26 mouse cellular contexts compared by ENCODE assay signal in genomic region chr11:101050359-101050758, GRCm38 (mm10). TPM values are rescaled to one million over a fixed set of nuclear protein-coding genes. Genes with fewer than 3 reads are reported as not detected.
A peak's percentile ranks its signal among the peaks of the same experiment; 100 is the strongest.
DNase-seq lines count a peak whose midpoint lies in the region; ATAC-seq and TF ChIP-seq lines count a peak whose summit lies in the region.
"Had no signal": no experiment of that assay in that cellular context is flagged by ENCODE, and none has a peak within 500 bp of the region (broad histone marks: within the 10 kb centered on the region; RNA-seq: fewer than 3 reads in every experiment).

No protein-coding gene starts in this region.

- no peak for TF ChIP-seq POLR2A in olfactory bulb, adult 2 months (IDR thresholded peaks at IDR 0.05; ENCODE audit: insufficient read depth, low read depth, low read length)

- DNase-seq in gastrocnemius, adult 2 months = no peak
- DNase-seq in gastrocnemius, postnatal 10 days = no peak
- DNase-seq in midbrain, embryonic 10.5 days (ENCODE audit: low spot score) = no peak
- no peak for DNase-seq in midbrain, embryonic 11.5 days (ENCODE audit: low spot score, missing footprints)
- peak; percentile 73 to 78 for DNase-seq in cerebellum, postnatal 10 days
- DNase-seq in retina, embryonic 14.5 days (ENCODE audit: low spot score) = no peak
- DNase-seq in forebrain, embryonic 10.5 days (ENCODE audit: extremely low spot score, low spot score) = no peak
- DNase-seq: adrenal gland, postnatal 25 days; embryo, embryonic 11 days; kidney, postnatal 10 days; right cerebral cortex, postnatal 14 days; thymus, adult 18-20 months had no signal

- peaks cover 99% of the 10 kb centered on the region for H3K36me3 ChIP-seq in midbrain, embryonic 10.5 days
- peaks cover 8% of the 10 kb centered on the region for H3K36me3 ChIP-seq in midbrain, embryonic 11.5 days (ENCODE audit: control insufficient read depth, insufficient read depth, low read length)
- H3K36me3 ChIP-seq in forebrain, embryonic 10.5 days (replicated peaks) = peaks cover 97% of the 10 kb centered on the region

- intact Hi-C loops in gastrocnemius, adult 2 months (cut with DNase I) = no loop called here

- H3K9me3 ChIP-seq in midbrain, embryonic 10.5 days (replicated peaks) = no peaks in the 10 kb centered on the region
- H3K9me3 ChIP-seq in midbrain, embryonic 11.5 days (ENCODE audit: control insufficient read depth, low read length) = no peaks in the 10 kb centered on the region
- no peaks in the 10 kb centered on the region; the same call in 1 of the 2 replicates for H3K9me3 ChIP-seq in forebrain, embryonic 10.5 days
- H3K9me3 ChIP-seq: G1E; hindbrain, embryonic 15.5 days; midbrain, embryonic 12.5 days; stomach, embryonic 15.5 days had no signal

- no peaks in the 10 kb centered on the region for H3K4me1 ChIP-seq in midbrain, embryonic 10.5 days
- H3K4me1 ChIP-seq in midbrain, embryonic 11.5 days (ENCODE audit: control insufficient read depth, insufficient read depth, low read length) = no peaks in the 10 kb centered on the region
- H3K4me1 ChIP-seq in olfactory bulb, adult 2 months (ENCODE audit: control insufficient read depth, insufficient read depth, low read length) = peaks cover 20% of the 10 kb centered on the region
- no peaks in the 10 kb centered on the region for H3K4me1 ChIP-seq in forebrain, embryonic 10.5 days
- H3K4me1 ChIP-seq: hindbrain, embryonic 15.5 days; midbrain, embryonic 12.5 days; stomach, embryonic 15.5 days had no signal

- H3K27me3 ChIP-seq in midbrain, embryonic 10.5 days (ENCODE audit: low read depth, poor library complexity, severe bottlenecking) = no peaks in the 10 kb centered on the region
- no peaks in the 10 kb centered on the region for H3K27me3 ChIP-seq in midbrain, embryonic 11.5 days (ENCODE audit: control insufficient read depth, insufficient read depth, low read length)
- no peaks in the 10 kb centered on the region for H3K27me3 ChIP-seq in forebrain, embryonic 10.5 days (ENCODE audit: poor library complexity, severe bottlenecking)
- H3K27me3 ChIP-seq: heart, embryonic 13.5 days; hindbrain, embryonic 15.5 days; midbrain, embryonic 12.5 days; stomach, embryonic 15.5 days had no signal

- H3K4me3 ChIP-seq in gastrocnemius, adult 2 months = no peak overlapping the region
- H3K4me3 ChIP-seq in midbrain, embryonic 10.5 days = no peak overlapping the region
- H3K4me3 ChIP-seq in midbrain, embryonic 11.5 days (ENCODE audit: low read depth, low read length) = no peak overlapping the region
- H3K4me3 ChIP-seq in olfactory bulb, adult 2 months (ENCODE audit: insufficient read depth, low read depth, low read length) = no peak overlapping the region
- no peak overlapping the region for H3K4me3 ChIP-seq in forebrain, embryonic 10.5 days
- H3K4me3 ChIP-seq: heart, embryonic 13.5 days; hindbrain, embryonic 15.5 days; midbrain, embryonic 12.5 days; stomach, embryonic 15.5 days had no signal

- ATAC-seq in midbrain, embryonic 11.5 days (ENCODE audit: low FRiP score) = no peak
- ATAC-seq: activated CD4-positive, CD25-positive, alpha-beta regulatory T cell, adult 4 months; forebrain, embryonic 16.5 days; intestine, embryonic 16.5 days had no signal

- WGBS in midbrain, embryonic 10.5 days = 93% methylated on average over 9 of the region's 9 CpGs
- WGBS in midbrain, embryonic 11.5 days = 92% methylated on average over 9 of the region's 9 CpGs
- 36% methylated on average over 9 of the region's 9 CpGs for WGBS in olfactory bulb, adult 2 months
- 94% methylated on average over 9 of the region's 9 CpGs for WGBS in forebrain, embryonic 10.5 days

- H3K27ac ChIP-seq in gastrocnemius, adult 2 months = 0 out of 2 replicates have a peak overlapping the region, but pooled peaks have one; percentile 3
- H3K27ac ChIP-seq in midbrain, embryonic 10.5 days (replicated peaks) = 0 out of 2 replicates have a peak overlapping the region, but pooled peaks have one; percentile 28
- no peak overlapping the region for H3K27ac ChIP-seq in midbrain, embryonic 11.5 days (ENCODE audit: low read depth, low read length)
- 0 out of 2 replicates have a peak overlapping the region, but pooled peaks have one; percentile 37 for H3K27ac ChIP-seq in olfactory bulb, adult 2 months (ENCODE audit: insufficient read depth, low read depth, low read length)
- no peak overlapping the region for H3K27ac ChIP-seq in forebrain, embryonic 10.5 days
- H3K27ac ChIP-seq: hindbrain, embryonic 15.5 days; liver, embryonic 14.5 days; macrophage; midbrain, embryonic 12.5 days; stomach, embryonic 15.5 days had no signal

- no peak for TF ChIP-seq CTCF in gastrocnemius, adult 2 months (IDR thresholded peaks at IDR 0.05)
- no peak for TF ChIP-seq CTCF in olfactory bulb, adult 2 months (IDR thresholded peaks at IDR 0.05; ENCODE audit: insufficient read depth, low read depth, low read length)

- H3K9ac ChIP-seq in midbrain, embryonic 11.5 days (ENCODE audit: low read length) = no peak overlapping the region
- H3K9ac ChIP-seq: hindbrain, embryonic 15.5 days; liver, embryonic 14.5 days; midbrain, embryonic 12.5 days; stomach, embryonic 15.5 days had no signal

- H3K4me2 ChIP-seq in midbrain, embryonic 11.5 days = no peak overlapping the region
- H3K4me2 ChIP-seq: heart, embryonic 13.5 days; hindbrain, embryonic 15.5 days; midbrain, embryonic 12.5 days; stomach, embryonic 15.5 days had no signal

RNA-seq across cellular contexts. Expression of gene Naglu, which starts 19.5 kb away (rescaled TPM):
- total RNA-seq in gastrocnemius, adult 2 months (2021) = 1 to 10 TPM; 3.3 to 4.1 TPM
- 10 to 100 TPM in 1 of 2 experiments, 1 to 10 TPM in 1; 9.2 to 11.6 TPM for total RNA-seq in gastrocnemius, postnatal 10 days (2021)
- polyA plus RNA-seq in midbrain, embryonic 10.5 days (2016; fragmentation: Nextera tagmentation; extraction: Ambion mirVana) = 10.0 and 11.6 TPM in 2 replicates
- polyA plus RNA-seq in midbrain, embryonic 11.5 days (2014; fragmentation: Nextera tagmentation; extraction: Ambion mirVana) = 6.0 and 6.9 TPM in 2 replicates
- polyA plus RNA-seq in olfactory bulb, adult 2 months (2012; ENCODE audit: insufficient read depth, insufficient read length, low replicate concordance, missing spikeins) = not detected in 2 replicates
- polyA plus RNA-seq in forebrain, embryonic 10.5 days (2016; fragmentation: Nextera tagmentation; extraction: Ambion mirVana) = 8.2 and 9.3 TPM in 2 replicates

RNA-seq across cellular contexts. Expression of gene Hsd17b1, which starts 27.9 kb away (rescaled TPM):
- total RNA-seq in gastrocnemius, adult 2 months (2021) = under 1 TPM in 1 of 2 experiments, not detected in 1; 0.18 TPM
- total RNA-seq in gastrocnemius, postnatal 10 days (2021) = under 1 TPM; 0.23 to 0.25 TPM
- polyA plus RNA-seq in midbrain, embryonic 10.5 days (2016; fragmentation: Nextera tagmentation; extraction: Ambion mirVana) = 0.12 TPM in 1 of 2 replicates, not detected in the other
- polyA plus RNA-seq in midbrain, embryonic 11.5 days (2014; fragmentation: Nextera tagmentation; extraction: Ambion mirVana) = 0.10 TPM in 1 of 2 replicates, not detected in the other
- polyA plus RNA-seq in olfactory bulb, adult 2 months (2012; ENCODE audit: insufficient read depth, insufficient read length, low replicate concordance, missing spikeins) = not detected in 2 replicates
- polyA plus RNA-seq in forebrain, embryonic 10.5 days (2016; fragmentation: Nextera tagmentation; extraction: Ambion mirVana) = 0.10 and 0.11 TPM in 2 replicates
- total RNA-seq: monocyte, adult 5-6 weeks had no signal
- polyA plus RNA-seq: activated CD4-positive, CD25-positive, alpha-beta regulatory T cell, adult 4 months; embryonic facial prominence, embryonic 14.5 days; neural tube, embryonic 11.5 days had no signal

RNA-seq across cellular contexts. Expression of gene Coasy, which starts 32.0 kb away (rescaled TPM):
- 1 to 10 TPM; 7.1 to 9.8 TPM for total RNA-seq in gastrocnemius, adult 2 months (2021)
- total RNA-seq in gastrocnemius, postnatal 10 days (2021) = 10 to 100 TPM; 10.7 to 11.7 TPM
- 57.5 TPM in 2 replicates for polyA plus RNA-seq in midbrain, embryonic 10.5 days (2016; fragmentation: Nextera tagmentation; extraction: Ambion mirVana)
- polyA plus RNA-seq in midbrain, embryonic 11.5 days (2014; fragmentation: Nextera tagmentation; extraction: Ambion mirVana) = 53.2 and 53.3 TPM in 2 replicates
- polyA plus RNA-seq in olfactory bulb, adult 2 months (2012; ENCODE audit: insufficient read depth, insufficient read length, low replicate concordance, missing spikeins) = not detected in 2 replicates
- 51.4 and 53.3 TPM in 2 replicates for polyA plus RNA-seq in forebrain, embryonic 10.5 days (2016; fragmentation: Nextera tagmentation; extraction: Ambion mirVana)

RNA-seq across cellular contexts. Expression of gene Mlx, which starts 36.7 kb away (rescaled TPM):
- 10 to 100 TPM; 12.5 to 14.4 TPM for total RNA-seq in gastrocnemius, adult 2 months (2021)
- total RNA-seq in gastrocnemius, postnatal 10 days (2021) = 10 to 100 TPM; 10.7 to 12.2 TPM
- polyA plus RNA-seq in midbrain, embryonic 10.5 days (2016; fragmentation: Nextera tagmentation; extraction: Ambion mirVana) = 42.7 and 49.1 TPM in 2 replicates
- 38.0 and 47.0 TPM in 2 replicates for polyA plus RNA-seq in midbrain, embryonic 11.5 days (2014; fragmentation: Nextera tagmentation; extraction: Ambion mirVana)
- polyA plus RNA-seq in olfactory bulb, adult 2 months (2012; ENCODE audit: insufficient read depth, insufficient read length, low replicate concordance, missing spikeins) = not detected in 2 replicates
- 37.3 and 41.1 TPM in 2 replicates for polyA plus RNA-seq in forebrain, embryonic 10.5 days (2016; fragmentation: Nextera tagmentation; extraction: Ambion mirVana)

RNA-seq across cellular contexts. Expression of gene Atp6v0a1, which starts 41.1 kb away (rescaled TPM):
- total RNA-seq in gastrocnemius, adult 2 months (2021) = 10 to 100 TPM; 59.6 to 65.2 TPM
- total RNA-seq in gastrocnemius, postnatal 10 days (2021) = 10 to 100 TPM; 52.9 to 59.9 TPM
- 33.9 and 43.9 TPM in 2 replicates for polyA plus RNA-seq in midbrain, embryonic 10.5 days (2016; fragmentation: Nextera tagmentation; extraction: Ambion mirVana)
- polyA plus RNA-seq in midbrain, embryonic 11.5 days (2014; fragmentation: Nextera tagmentation; extraction: Ambion mirVana) = 42.5 and 45.9 TPM in 2 replicates
- 524 TPM in 1 of 2 replicates, not detected in the other for polyA plus RNA-seq in olfactory bulb, adult 2 months (2012; ENCODE audit: insufficient read depth, insufficient read length, low replicate concordance, missing spikeins)
- 34.5 and 36.9 TPM in 2 replicates for polyA plus RNA-seq in forebrain, embryonic 10.5 days (2016; fragmentation: Nextera tagmentation; extraction: Ambion mirVana)

Comparison
In these comparisons a context has a peak if more than half of its experiments do, and no peak if none do; other contexts are left out.
1. H3K27ac ChIP-seq: peak in gastrocnemius, adult 2 months (single experiment), midbrain, embryonic 10.5 days (single experiment) and olfactory bulb, adult 2 months (single experiment); none in midbrain, embryonic 11.5 days (single experiment) and forebrain, embryonic 10.5 days (single experiment).
2. DNase-seq: peak in cerebellum, postnatal 10 days (2 of 2); none in gastrocnemius, adult 2 months (single experiment), gastrocnemius, postnatal 10 days (single experiment), midbrain, embryonic 10.5 days (single experiment), midbrain, embryonic 11.5 days (single experiment), retina, embryonic 14.5 days (single experiment) and forebrain, embryonic 10.5 days (single experiment).
3. RNA of gene Coasy, which starts 32.0 kb away (polyA plus RNA-seq): 57.5 TPM in midbrain, embryonic 10.5 days, 51.4 to 53.3 TPM in forebrain, embryonic 10.5 days and 53.2 to 53.3 TPM in midbrain, embryonic 11.5 days; not detected in olfactory bulb, adult 2 months; every median in the first group is over 10 times any median in the second.